Mouse (Mus musculus) kidney, postnatal 14 days (tissue): ENCODE data around the gene Nop2.
A peak's percentile ranks its signal among the peaks of the same experiment; 100 is the strongest.

Experiments used
- DNase-seq: peaks from one replicate; pipeline ENCODE4 v3.0.0; 2022; ENCODE audit warnings: mixed read lengths

Gene Nop2

GRCm38 (mm10) chr6:125175469-125175868 is 43.8 kb downstream of the Nop2 start:
- no peak for DNase-seq

- no peak for DNase-seq
Observed at GRCm38 (mm10) chr6:125179601-125180000, 47.9 kb downstream of the Nop2 start.

- DNase-seq, result no peak
Observed at GRCm38 (mm10) chr6:125182133-125182532, 50.4 kb downstream of the Nop2 start.

- DNase-seq, result no peak
Observed at GRCm38 (mm10) chr6:125186203-125186602, 54.5 kb downstream of the Nop2 start.

- no peak for DNase-seq
Observed at GRCm38 (mm10) chr6:125190816-125191215, 59.1 kb downstream of the Nop2 start.

- DNase-seq, result peak; percentile 99
Observed at GRCm38 (mm10) chr6:125191332-125192015, 59.8 kb downstream of the Nop2 start, which contains the start of the genes Ncapd2 and Mrpl51. Gene Ncapd2, minus strand, starts transcription at chr6:125191701. Gene Mrpl51, plus strand, starts transcription at chr6:125191801.

- peak; percentile 95 for DNase-seq
Observed at GRCm38 (mm10) chr6:125192016-125192714, 60.5 kb downstream of the Nop2 start.

GRCm38 (mm10) chr6:125192841-125193240 is 61.1 kb downstream of the Nop2 start:
- DNase-seq, result no peak

GRCm38 (mm10) chr6:125193390-125193789 is 61.7 kb downstream of the Nop2 start:
- DNase-seq, result no peak
